Mouse (Mus musculus): Measurements from ENCODE around the gene Gm6526.
"Not testable (repeated sequence)": the region's sequence is repeated elsewhere in the genome, so short reads cannot be mapped to it uniquely, and the experiment has no call there.

Gene Gm6526

GRCm38 (mm10) chr14:43747566-43747965, at the start of gene Gm6526:
Gene Gm6526 (plus strand): TSS chr14:43747866.
- DNase-seq: not testable (repeated sequence)

- DNase-seq: not testable (repeated sequence)
Observed at GRCm38 (mm10) chr14:43727385-43727784, 20.3 kb upstream of the Gm6526 start, which contains the start of gene Gm16506. Gene Gm16506 (minus strand): TSS chr14:43727485.

DNA sequence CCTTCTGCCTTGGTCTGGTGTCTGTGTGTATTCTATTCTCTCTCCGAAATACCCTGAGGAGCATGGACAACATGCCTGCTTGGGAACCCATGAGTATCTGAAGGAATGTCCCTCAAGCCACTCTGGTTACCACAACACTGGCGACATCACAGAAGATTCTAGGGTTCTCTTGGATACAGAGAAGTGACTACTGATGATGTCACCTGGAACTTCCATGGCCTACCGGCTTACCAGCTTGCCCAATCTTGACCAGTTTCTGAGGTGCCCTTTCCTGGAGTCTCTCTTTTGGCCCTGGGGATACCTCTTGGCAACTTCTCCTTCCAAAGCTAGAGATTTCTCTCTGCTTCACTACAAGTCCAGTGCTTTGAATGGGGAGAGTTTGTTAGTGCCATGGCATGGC, 37.0 kb downstream of the Gm6526 start, which contains the start of gene Gm8180:
Gene Gm8180, minus strand, starts transcription at position 101 of the 400 bp plus-strand sequence.
- DNase-seq: not testable (repeated sequence)

- not testable (repeated sequence) for DNase-seq
Observed at GRCm38 (mm10) chr14:43793811-43794210, 46.1 kb downstream of the Gm6526 start.

- no peak for DNase-seq
Observed at GRCm38 (mm10) chr14:43796069-43796904, 48.6 kb downstream of the Gm6526 start.

GRCm38 (mm10) chr14:43796905-43797470, 49.3 kb downstream of the Gm6526 start:
- not testable (repeated sequence) for DNase-seq

DNA sequence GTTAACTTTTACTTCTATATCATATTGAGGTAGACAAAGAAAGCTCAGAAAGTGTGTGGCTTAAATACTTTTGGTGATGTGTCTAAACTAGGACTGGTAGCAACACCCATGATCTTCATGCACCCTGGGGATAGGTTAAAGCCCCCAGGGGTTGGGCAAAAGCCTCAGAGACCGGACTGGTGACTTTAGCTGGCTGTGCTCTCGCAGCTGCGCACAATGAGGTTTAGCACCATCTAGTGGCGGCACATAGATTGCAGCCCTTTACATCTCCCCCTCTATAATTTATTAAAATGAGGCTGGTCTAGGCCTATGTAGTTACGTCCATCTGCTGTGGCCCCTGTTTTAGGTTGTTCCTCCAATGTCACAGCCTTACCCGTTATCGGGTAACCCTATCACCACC, 56.8 kb downstream of the Gm6526 start:
- DNase-seq: not testable (repeated sequence)
